Mouse (Mus musculus) embryonic facial prominence, embryonic 15.5 days (tissue): ENCODE data around the gene Lmo1. TPM values are rescaled to one million over a fixed set of nuclear protein-coding genes. Genes with fewer than 3 reads are reported as not detected.

ENCODE experiments used
- ATAC-seq: fragments of 200-750 bp; cut with Nextera tagmentation; 2 replicates; pipeline ENCODE4 v1.8.0; 2017; ENCODE audit warnings: low read depth, moderate TSS enrichment; ENCODE audit not compliant: insufficient number of reproducible peaks, low FRiP score, low TSS enrichment
- H3K27ac ChIP-seq: fragments of 300-500 bp; sonication (generic); replicated peaks from 2 replicates; pipeline ENCODE4 v1.5.1; 2015; ENCODE audit warnings: mild to moderate bottlenecking, inconsistent platforms
- H3K27me3 ChIP-seq: fragments of 300-500 bp; sonication (generic); 2 replicates; pipeline ENCODE4 v1.6.1; 2015; ENCODE audit warnings: inconsistent platforms
- H3K36me3 ChIP-seq: fragments of 300-500 bp; sonication (generic); 2 replicates; pipeline ENCODE4 v1.6.1; 2015; ENCODE audit warnings: mild to moderate bottlenecking, inconsistent platforms
- H3K4me1 ChIP-seq: fragments of 300-500 bp; sonication (generic); 2 replicates; pipeline ENCODE4 v1.6.1; 2015; ENCODE audit warnings: inconsistent platforms
- H3K4me2 ChIP-seq: fragments of 300-500 bp; sonication (generic); replicated peaks from 2 replicates; pipeline ENCODE4 v1.6.1; 2015; ENCODE audit warnings: mild to moderate bottlenecking, inconsistent platforms
- H3K4me3 ChIP-seq: fragments of 300-500 bp; sonication (generic); replicated peaks from 2 replicates; pipeline ENCODE4 v1.5.1; 2015; ENCODE audit warnings: mild to moderate bottlenecking, inconsistent platforms
- H3K9ac ChIP-seq: fragments of 300-500 bp; sonication (generic); 2 replicates; pipeline ENCODE4 v1.6.1; 2015; ENCODE audit warnings: inconsistent platforms
- H3K9me3 ChIP-seq: fragments of 300-500 bp; sonication (generic); replicated peaks from 2 replicates; pipeline ENCODE4 v1.6.1; 2016; ENCODE audit warnings: inconsistent platforms
- WGBS: fragments of 180-500 bp; shearing (Covaris S2); methylation state at CpG from one replicate; pipeline ENCODE4 v1.1.7; 2015; 5-methylcytosine and 5-hydroxymethylcytosine counted together
- polyA plus RNA-seq: library from polyadenylated mRNA; unstranded; fragments of >200 nt; fragmentation: Nextera tagmentation; extraction: Ambion mirVana; gene quantifications from 2 replicates; pipeline ENCODE4 v1.2.1, GENCODE M21; 2015

Lmo1 gene
- 82.9 and 91.6 TPM in 2 replicates for polyA plus RNA-seq

DNA sequence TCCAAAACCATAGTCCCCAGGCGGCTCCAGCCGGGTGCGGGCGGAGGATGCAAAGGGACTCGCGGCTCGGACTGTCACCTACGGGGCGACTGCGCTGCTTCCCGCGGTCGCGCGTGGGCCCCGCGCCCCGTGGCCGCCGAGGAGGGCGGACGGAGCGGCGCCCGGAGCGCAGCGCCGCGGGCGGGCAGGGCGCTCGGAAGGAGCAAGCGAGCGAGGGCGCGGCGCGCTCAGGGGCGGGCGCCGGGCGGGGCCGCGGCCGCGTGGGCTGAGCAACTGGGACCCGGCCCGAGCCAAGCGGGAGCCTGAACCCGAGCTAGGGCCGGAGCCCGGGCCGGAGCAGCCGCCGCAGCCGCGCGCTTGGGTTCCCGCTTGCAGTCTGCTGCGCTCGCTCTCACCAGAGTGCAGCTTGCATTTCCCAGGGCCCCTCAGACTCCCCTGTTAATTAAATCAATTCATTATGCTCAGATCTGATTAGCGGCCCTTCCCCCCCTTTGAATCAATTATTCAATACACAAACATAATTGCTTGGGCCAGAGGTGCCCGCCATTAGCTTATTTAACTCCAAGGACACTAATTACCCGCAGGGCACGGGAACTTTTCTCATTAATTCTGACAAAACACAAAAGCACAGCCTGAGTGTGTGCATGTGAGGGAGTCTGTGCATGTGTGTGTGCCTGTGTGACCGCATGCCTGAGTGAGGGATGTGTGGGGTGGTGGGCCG lies at the start of gene Lmo1:
TSS of gene Lmo1 (minus strand) at position 259 of the 721 bp plus-strand sequence.
- peaks cover 17% of the 10 kb centered on the region for H3K4me1 ChIP-seq

DNA sequence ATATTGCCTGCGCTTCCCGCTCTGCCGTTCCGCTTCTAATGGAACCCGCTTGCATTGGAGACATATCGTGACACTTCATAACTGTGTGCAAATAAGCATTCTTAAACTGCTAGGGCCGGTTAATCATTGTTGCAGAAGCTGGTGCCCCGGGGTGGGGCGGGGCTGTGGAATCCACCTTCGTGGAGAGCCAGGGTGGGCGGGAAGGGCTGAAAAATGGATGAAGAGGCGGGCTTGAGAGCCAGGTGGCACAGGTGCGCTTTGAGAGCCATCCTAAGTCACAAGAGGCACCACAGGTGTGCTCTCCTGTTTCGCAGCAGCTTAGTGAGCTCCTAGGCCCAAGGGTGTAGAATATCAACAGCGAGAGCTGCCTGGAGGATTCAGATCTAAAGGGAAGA lies 46.7 kb upstream of the Lmo1 start:
- Histone ChIP-seq H3K9me3 (no peaks in the 10 kb centered on the region), H3K9ac (no peak overlapping the region), H3K36me3 (no peaks in the 10 kb centered on the region), H3K4me3 (no peak overlapping the region), H3K27ac (no peak overlapping the region), H3K4me2 (no peak overlapping the region), H3K4me1 (no peaks in the 10 kb centered on the region), H3K27me3 (no peaks in the 10 kb centered on the region)
- no peak for ATAC-seq
- WGBS, result 70% methylated on average over 15 of the region's 15 CpGs

More for the DNA sequence above, at the start of gene Lmo1:
- H3K4me2 ChIP-seq, result peak within 1 kb of the TSS; percentile 97
- WGBS, result under 1% methylated on average over 59 of the region's 67 CpGs
- H3K27me3 ChIP-seq, result peaks cover 37% of the 10 kb centered on the region
- ATAC-seq, result peak; percentile 71
- H3K36me3 ChIP-seq, result no peaks in the 10 kb centered on the region
- H3K4me3 ChIP-seq, result peak within 1 kb of the TSS; percentile 66
- no peaks in the 10 kb centered on the region for H3K9me3 ChIP-seq
- peak within 1 kb of the TSS; percentile 69 for H3K27ac ChIP-seq
- peak within 1 kb of the TSS; percentile 51 for H3K9ac ChIP-seq

DNA sequence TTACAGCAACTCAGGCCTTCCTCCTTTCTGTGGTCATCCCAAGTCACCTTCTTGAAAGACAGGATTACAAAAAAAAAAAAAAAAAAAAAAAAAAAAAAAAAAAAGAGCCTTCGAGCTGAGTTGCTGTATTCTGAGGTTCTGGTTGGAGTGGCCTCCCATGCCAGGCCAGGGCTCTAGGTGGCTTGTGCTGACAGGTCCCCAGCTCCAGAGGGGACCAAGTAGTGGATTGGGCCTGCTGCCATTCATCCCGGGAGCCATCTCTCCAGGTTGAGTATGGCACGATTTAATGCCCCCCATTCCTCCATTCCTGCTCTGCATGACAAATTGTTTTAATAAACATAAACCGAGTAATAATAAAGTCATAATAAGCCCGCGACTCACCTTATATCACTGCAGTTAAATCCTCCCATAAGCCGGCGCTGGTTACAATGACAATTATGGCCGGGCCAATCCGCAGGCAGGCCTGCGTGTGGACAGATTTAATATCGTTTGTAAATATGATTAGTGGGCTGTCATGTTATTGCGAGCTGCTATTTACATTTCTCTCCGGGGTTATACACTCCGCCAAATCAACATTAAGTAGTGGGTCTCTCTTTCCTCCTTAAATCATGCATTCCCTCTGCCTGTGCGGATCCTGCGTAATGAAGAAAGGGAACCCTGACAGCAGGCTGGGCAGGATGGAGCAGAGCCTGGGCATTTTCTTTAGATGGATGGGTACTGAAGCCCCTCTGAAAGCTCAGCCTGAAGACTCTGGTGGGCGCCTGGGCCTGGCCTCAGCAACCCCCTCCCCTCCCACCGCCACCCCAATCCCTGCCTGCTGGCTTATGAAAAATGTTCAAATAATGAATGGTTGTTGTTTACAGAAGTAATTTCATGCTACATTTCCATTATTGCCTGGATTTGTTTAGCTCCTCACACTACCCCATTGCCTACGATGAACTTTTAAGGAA lies 46.0 kb upstream of the Lmo1 start:
- Histone ChIP-seq H3K4me1 (no peaks in the 10 kb centered on the region), H3K36me3 (no peaks in the 10 kb centered on the region), H3K27ac (no peak overlapping the region), H3K4me3 (no peak overlapping the region), H3K4me2 (no peak overlapping the region), H3K9ac (no peak overlapping the region), H3K9me3 (no peaks in the 10 kb centered on the region), H3K27me3 (no peaks in the 10 kb centered on the region)
- WGBS, result 75% methylated on average over 20 of the region's 20 CpGs
- no peak for ATAC-seq

DNA sequence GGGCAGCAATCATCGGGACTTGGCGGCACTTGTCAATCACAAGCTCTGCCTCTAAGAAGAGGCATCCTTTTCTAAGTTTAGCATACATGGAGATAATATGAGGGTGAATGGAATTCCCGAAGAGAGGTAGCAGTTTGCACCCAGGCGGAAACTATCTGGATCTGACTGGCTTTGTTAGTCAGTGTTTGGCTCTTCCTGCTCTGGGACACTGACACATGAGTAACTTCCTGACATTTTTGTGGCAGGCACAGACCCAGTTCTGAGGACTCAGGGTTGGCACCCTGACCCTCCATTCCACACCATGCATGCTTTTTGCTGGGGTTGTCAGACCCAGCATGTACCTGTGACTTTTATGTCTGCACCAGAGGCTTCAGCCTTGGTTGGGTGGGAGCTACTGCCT lies 45.0 kb upstream of the Lmo1 start:
- WGBS, result 79% methylated on average over 4 of the region's 4 CpGs
- Histone ChIP-seq H3K36me3 (no peaks in the 10 kb centered on the region), H3K4me3 (no peak overlapping the region), H3K9ac (no peak overlapping the region), H3K4me2 (no peak overlapping the region), H3K4me1 (no peaks in the 10 kb centered on the region), H3K27ac (no peak overlapping the region), H3K9me3 (no peaks in the 10 kb centered on the region), H3K27me3 (no peaks in the 10 kb centered on the region)
- no peak for ATAC-seq

DNA sequence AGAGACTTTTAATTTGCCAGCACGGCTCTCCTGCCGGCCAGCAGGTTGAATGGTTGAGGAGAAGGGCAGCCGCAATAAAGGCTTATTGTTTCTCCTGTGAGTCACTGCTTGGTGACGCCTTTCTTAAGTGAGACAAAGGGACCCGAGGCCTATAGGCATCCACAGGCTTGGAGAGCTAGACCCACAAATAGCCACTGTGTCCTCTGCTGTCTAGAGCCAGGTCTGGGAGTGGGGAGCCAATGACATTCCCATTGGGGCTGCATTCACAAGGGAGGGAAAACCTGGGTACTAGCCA lies 43.9 kb upstream of the Lmo1 start:
- Histone ChIP-seq H3K4me2 (no peak overlapping the region), H3K4me1 (no peaks in the 10 kb centered on the region), H3K36me3 (no peaks in the 10 kb centered on the region), H3K27me3 (no peaks in the 10 kb centered on the region), H3K27ac (no peak overlapping the region), H3K9ac (no peak overlapping the region), H3K9me3 (no peaks in the 10 kb centered on the region), H3K4me3 (no peak overlapping the region)
- no peak for ATAC-seq
- 42% methylated on average over 5 of the region's 5 CpGs for WGBS

DNA sequence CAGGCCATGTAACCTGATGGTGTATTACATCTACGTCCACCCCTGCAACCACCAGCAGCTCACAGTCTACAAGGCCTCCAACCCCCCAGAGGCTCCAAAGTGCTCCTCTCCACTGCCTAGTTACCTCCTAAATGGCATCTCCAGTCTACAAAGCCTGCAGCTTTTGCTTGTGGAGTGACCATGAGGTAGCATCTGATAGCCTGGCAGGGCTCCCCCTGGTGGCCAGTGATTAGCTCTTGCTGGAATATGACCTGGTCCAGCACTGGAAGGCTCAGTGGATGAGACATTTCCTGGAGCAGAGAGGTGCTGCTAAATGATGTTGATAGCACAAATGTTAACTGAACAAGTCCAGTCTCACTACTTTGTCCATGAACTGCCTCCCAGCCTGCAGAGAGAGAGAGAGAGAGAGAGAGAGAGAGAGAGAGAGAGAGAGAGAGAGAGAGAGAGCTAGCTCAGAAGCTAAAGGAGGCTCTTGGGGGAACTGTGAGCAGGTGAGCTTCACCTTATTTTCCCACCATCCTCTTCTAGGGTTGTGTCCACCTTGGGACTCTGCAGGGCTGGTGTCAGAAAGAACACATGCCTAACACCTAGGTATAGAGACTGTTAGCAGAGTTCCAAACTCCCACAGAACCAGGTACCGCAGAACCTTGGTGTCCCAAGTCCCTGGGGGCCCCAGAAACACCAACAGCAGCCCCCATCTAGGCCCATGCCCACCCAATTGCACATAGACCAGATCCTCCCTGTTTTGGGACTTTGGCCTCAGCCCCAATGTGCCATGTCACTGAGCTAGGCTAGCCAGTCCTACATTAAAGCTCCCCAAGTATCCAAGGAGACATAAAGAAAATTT lies 43.3 kb upstream of the Lmo1 start:
- ATAC-seq, result no peak
- H3K4me3 ChIP-seq, result no peak overlapping the region
- no peak overlapping the region for H3K4me2 ChIP-seq
- no peaks in the 10 kb centered on the region for H3K27me3 ChIP-seq
- no peak overlapping the region for H3K9ac ChIP-seq
- 89% methylated on average over 2 of the region's 2 CpGs for WGBS
- no peak overlapping the region for H3K27ac ChIP-seq
- H3K9me3 ChIP-seq, result no peaks in the 10 kb centered on the region
- H3K4me1 ChIP-seq, result no peaks in the 10 kb centered on the region
- H3K36me3 ChIP-seq, result no peaks in the 10 kb centered on the region

DNA sequence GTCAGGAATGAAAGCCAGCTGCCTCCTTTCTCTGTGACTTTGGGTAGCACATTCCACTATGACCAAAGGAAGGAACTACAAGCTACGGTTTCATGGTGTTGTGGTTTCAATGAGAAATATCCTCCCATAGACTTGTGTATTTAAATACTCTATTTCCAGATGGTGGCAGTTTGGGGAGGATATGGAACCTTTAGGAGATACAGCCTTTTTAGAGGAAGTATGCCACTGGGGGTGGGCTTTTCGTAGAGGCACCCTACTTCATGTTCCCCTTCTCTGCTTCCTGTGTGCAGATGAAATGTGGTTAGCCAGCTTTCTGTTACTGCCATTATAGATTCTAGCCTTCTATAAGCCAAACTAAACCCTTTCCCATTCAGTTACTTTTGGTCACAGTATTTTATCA lies 34.8 kb upstream of the Lmo1 start:
- no peaks in the 10 kb centered on the region for H3K9me3 ChIP-seq
- WGBS, result 31% methylated on average over 2 of the region's 2 CpGs
- H3K4me2 ChIP-seq, result no peak overlapping the region
- ATAC-seq, result no peak
- no peaks in the 10 kb centered on the region for H3K36me3 ChIP-seq
- no peak overlapping the region for H3K9ac ChIP-seq
- no peaks in the 10 kb centered on the region for H3K27me3 ChIP-seq
- H3K4me1 ChIP-seq, result no peaks in the 10 kb centered on the region
- no peak overlapping the region for H3K27ac ChIP-seq
- no peak overlapping the region for H3K4me3 ChIP-seq

DNA sequence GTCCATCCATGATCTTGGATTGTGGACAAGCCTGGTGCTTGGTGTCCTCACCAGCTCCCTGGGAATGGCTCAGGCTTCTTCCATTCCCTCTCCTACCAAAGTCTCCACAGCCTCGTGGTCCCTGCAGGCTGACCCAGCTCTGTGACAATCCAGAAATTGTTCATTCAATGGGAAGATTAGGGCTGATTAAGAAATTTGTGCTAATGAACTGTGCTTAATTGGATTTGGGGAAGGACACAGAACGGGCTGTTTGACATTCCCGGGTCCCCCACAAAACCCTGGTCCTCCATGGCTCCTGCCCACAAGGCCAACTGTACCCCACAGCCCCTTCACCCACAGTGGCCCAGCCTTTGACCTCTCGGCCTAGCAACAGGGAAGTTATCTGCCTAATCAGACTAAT lies 32.8 kb upstream of the Lmo1 start:
- no peaks in the 10 kb centered on the region for H3K36me3 ChIP-seq
- 75% methylated on average over 4 of the region's 4 CpGs for WGBS
- H3K4me3 ChIP-seq, result no peak overlapping the region
- no peaks in the 10 kb centered on the region for H3K27me3 ChIP-seq
- no peak overlapping the region for H3K4me2 ChIP-seq
- no peak overlapping the region for H3K27ac ChIP-seq
- no peak for ATAC-seq
- H3K9me3 ChIP-seq, result no peaks in the 10 kb centered on the region
- no peak overlapping the region for H3K9ac ChIP-seq
- no peaks in the 10 kb centered on the region for H3K4me1 ChIP-seq

DNA sequence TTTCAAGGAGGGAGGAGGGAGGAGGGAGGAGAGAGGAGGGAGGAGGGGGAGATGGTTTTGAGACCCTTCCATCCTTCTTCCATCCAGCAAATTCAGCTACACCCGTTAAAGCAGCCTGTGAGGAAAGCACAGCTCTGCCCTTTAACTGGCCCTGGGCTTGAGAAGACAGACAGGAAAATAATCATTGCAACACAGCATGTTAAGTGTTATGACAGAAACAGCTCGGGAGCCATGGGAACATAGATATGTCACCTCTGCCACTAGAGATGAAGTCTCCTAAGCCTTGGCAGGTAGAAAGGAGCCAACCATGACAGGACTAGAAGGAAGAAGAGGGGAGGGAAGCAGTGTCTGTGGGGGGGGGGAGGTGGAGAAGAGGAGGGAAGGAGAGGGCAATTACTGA lies 31.4 kb upstream of the Lmo1 start:
- no peaks in the 10 kb centered on the region for H3K36me3 ChIP-seq
- H3K27ac ChIP-seq, result no peak overlapping the region
- H3K9ac ChIP-seq, result no peak overlapping the region
- no peak overlapping the region for H3K4me2 ChIP-seq
- no peaks in the 10 kb centered on the region for H3K4me1 ChIP-seq
- no peak overlapping the region for H3K4me3 ChIP-seq
- no peaks in the 10 kb centered on the region for H3K27me3 ChIP-seq
- 59% methylated on average over 2 of the region's 2 CpGs for WGBS
- ATAC-seq, result no peak
- no peaks in the 10 kb centered on the region for H3K9me3 ChIP-seq

DNA sequence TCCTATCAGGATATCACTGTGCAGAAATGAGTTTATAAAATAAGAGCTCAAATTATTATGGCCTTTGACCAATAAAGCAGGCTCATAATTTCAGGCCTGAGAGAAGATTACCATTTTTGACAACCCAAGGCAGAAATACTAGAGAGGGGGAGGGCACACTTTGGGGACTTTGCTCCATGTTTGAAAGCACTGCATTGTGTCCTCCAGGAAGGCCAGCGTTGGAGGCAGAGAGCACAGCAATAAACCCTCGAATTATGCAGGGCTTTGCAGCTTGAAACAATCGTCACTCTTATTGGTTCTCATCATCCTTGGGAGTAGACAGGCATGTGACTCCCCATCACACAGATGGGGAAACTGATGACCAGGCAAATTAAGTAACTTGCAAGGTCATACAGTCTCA lies 28.1 kb upstream of the Lmo1 start:
- Histone ChIP-seq H3K27me3 (no peaks in the 10 kb centered on the region), H3K4me2 (no peak overlapping the region), H3K4me1 (no peaks in the 10 kb centered on the region), H3K9ac (no peak overlapping the region), H3K4me3 (no peak overlapping the region), H3K9me3 (no peaks in the 10 kb centered on the region), H3K36me3 (no peaks in the 10 kb centered on the region), H3K27ac (no peak overlapping the region)
- 57% methylated on average over 3 of the region's 3 CpGs for WGBS
- ATAC-seq, result no peak

DNA sequence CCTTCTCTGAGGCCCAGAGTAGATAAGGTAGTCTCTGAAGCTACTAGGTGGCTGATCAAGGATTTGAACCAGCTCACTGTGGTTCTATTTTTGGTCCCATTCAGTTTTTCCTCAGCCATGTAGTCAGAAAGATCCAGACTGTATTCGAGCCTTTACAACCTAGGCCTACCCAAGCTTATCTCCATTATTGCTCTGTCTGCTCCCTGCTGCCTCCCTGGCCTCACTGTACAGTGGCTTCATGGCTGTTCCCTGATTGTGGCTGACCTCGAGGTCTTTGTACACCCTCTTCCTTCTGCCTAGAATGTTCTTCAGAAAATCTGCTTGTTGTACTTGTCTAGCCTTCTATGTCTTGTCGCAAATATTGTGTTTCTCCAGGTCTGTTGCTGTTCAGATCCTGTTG lies 25.6 kb upstream of the Lmo1 start:
- no peak overlapping the region for H3K27ac ChIP-seq
- 77% methylated on average over 3 of the region's 3 CpGs for WGBS
- no peak overlapping the region for H3K4me3 ChIP-seq
- no peaks in the 10 kb centered on the region for H3K36me3 ChIP-seq
- no peak overlapping the region for H3K9ac ChIP-seq
- H3K4me1 ChIP-seq, result peaks cover 11% of the 10 kb centered on the region
- no peaks in the 10 kb centered on the region for H3K9me3 ChIP-seq
- no peaks in the 10 kb centered on the region for H3K27me3 ChIP-seq
- no peak overlapping the region for H3K4me2 ChIP-seq
- ATAC-seq, result no peak
